Mouse (Mus musculus) layer of hippocampus, adult 11-12 months (tissue): Measurements from ENCODE around the gene Tmem114.

Experiments used
- DNase-seq: peaks from one replicate; pipeline ENCODE4 v3.0.0; 2022; ENCODE audit warnings: low spot score

Tmem114 gene

DNA sequence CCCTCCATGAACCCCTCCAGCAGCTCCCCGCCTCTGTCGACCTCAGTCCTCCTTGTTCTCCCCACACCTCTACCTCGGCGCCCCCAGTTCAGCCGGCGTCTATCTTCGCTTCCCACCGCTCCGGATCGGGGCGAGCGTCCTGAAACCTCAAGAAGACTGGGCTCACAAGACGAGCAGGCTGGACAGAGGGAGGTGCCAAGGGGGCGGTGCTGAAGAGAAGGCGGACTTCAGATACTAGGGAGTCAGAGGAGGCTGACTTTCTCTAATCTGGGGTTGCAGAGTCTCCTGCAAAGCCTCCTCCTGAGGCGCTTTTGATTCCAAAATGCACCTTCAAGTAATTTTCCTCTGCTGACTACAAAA, at the start of gene Tmem114:
Tmem114 (minus strand) TSS at position 166 of the 360 bp plus-strand sequence.
- no peak for DNase-seq

DNA sequence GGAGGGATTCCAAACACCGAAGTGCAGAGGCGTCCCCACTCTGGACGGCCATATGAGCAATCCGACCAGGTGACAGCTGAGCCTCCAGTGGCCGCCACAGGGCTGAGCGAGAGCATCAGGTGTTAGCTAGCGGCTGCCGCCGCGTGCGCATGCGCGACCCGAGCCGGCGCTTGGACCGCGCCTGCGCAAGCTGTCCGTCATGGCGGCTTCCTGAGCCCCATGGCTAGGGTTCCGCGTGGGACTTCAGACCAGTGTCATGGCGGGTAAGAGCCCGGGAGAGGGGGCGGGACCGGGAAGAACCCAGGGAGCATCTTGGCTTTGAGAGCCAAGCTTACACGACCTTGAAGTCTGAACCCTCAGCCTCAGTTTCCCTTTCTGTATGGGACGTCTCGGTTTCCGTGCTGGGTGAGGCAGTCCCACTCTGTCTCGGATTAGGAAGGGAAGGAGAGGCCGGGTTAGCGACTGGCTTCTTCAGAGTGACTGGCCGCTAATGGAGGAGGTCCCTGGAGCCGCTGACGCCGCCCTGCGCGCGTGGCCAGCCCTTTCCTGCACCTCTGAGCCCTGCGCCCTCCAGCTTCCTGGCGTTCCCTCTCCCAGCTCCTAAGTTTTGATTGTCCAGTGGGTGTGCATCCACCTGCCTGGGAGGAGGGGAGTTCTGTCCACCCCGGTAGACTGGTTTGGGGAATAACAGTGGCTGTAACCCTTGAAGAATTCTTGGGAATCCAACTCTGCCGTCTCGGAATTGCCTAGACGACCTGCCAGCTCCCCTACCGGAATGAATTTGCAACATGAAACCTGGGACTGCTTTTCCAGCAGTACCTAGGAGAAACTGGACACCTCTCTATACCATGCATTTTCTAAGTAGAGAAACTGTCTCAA, 45.9 kb upstream of the Tmem114 start, which contains the start of gene Mettl22:
Mettl22 (plus strand) TSS at position 186 of the 879 bp plus-strand sequence.
- DNase-seq, result peak; percentile 91

DNA sequence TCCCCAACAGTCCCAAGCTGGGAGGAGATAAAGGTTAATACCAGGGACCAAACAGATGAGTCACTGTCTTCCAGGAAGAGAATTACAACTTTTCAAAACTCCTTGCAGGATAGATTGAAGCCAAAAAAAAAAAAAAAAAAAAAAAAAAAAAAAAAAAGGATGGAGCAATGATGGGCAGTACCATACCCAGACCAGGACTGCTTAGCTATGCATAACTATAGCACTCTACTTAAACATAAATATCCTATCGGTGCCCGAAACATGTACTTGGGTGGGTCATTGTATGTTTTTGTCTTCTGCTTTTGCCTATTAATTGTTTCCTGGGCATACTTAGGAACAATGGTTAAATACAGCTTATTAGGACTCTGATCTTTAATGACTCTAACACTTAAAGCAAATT, 45.2 kb upstream of the Tmem114 start:
- DNase-seq, result no peak

DNA sequence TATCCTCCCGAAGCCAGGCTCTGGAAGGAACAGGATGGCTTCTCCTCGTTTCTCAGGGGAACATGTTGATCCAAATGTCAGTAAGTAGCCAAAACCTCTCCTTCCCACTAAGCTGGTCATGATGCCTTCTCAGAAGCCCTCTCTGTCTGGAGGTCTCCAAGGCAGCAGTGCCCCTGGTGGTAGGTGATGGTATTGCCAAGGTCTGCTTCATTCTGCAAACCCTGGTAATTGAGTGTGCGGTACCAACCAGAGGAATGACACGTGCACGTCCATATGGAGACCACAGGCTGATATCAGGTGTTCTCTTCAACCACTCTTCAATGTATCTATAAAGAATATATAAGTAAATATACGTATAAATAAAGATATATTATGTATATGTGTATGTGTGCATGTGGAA, 34.2 kb upstream of the Tmem114 start:
- peak; percentile 65 for DNase-seq

DNA sequence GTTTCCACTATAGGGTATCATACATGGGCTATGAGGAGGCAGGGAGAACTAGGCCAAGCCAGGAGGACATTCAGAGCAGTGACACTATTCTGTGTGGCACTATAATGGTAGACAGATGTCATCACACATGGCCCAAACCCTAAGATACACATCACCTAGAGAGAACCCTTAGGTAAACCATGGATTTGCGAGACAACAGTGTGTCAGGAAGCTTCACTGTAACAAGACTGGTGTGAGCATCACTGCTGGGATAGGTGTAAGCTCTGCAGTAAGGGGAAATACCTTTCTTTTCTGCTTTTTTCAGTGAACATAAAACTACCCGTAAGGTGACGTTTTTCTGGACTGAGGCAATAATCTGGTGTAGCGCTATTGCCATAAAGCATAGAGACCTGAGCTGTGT, 33.5 kb upstream of the Tmem114 start:
- DNase-seq, result no peak

DNA sequence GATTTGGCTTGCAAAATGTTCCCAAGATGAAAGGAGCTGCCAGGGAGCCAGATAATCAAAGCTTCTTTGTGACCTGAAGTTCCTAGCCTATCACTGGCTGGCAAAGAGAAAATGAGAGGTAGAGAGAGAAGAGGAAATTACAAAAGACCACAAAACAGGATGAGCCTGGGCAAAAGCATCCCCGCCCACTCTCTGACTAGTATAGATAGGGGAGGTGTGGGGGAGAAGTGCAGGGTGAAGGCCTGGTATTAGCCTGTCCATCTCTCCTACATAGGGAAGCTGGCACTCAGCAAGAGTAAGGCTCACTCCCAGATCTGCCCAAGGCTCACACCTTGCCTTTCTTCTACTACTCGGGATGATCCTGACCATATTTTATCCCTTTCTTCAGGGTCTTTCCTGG, 30.3 kb upstream of the Tmem114 start:
- no peak for DNase-seq

DNA sequence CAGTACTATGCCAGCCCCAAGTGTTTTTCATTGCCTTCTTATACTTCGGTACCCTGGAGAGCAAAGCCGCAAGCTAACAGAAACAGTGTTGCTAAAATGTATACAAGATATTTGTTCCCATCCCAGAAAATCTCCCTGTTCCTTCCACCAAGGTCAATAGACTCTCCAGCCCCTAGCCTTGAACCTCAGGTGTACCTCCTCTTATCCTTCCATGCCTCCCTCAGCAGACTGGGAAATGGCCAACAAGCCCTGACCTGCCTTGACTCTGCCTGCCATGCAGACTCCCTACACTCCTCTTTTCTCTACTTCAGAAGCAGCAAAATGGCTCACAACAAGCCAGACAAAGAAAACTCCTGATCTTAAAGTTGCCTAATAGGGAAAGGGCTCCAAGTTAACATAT, 28.4 kb upstream of the Tmem114 start:
- DNase-seq, result no peak

DNA sequence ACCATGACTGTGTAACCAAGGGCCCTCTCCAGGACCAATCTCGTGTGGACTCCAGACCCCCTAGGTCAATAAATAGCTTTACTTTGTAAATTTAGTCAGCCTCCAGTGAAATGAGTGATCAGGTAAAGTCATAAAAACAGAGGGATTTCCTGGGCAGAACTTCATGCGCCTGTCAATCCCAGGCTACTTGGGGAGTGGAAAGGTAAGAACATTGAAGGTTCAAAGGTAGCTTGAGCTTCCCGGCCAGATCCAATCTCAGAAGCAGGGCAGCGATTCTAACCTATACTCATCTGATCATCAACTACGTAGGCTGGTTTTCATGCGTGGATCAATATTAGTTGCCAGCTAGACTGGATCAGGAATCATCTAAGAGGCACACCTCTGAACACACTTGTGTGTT, 21.3 kb upstream of the Tmem114 start:
- no peak for DNase-seq

DNA sequence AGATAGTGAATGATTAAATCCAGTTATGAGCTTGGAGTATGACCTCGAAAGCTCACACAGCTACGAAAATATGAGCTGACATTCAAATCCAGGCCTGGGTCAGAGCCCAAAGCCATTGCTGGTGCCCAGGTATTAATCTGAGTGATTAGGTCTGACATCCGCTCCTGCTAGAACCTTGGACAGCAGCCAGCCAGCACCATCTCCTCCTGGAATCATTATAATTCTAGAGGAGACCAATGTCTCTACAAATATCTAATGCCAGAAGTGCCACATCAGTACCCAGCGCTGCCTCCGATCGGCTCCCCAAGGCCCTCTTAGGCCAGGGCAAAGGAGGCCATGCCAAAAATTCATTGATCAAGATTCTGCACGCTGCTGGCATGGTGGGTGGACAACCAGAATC, 20.0 kb upstream of the Tmem114 start:
- no peak for DNase-seq

DNA sequence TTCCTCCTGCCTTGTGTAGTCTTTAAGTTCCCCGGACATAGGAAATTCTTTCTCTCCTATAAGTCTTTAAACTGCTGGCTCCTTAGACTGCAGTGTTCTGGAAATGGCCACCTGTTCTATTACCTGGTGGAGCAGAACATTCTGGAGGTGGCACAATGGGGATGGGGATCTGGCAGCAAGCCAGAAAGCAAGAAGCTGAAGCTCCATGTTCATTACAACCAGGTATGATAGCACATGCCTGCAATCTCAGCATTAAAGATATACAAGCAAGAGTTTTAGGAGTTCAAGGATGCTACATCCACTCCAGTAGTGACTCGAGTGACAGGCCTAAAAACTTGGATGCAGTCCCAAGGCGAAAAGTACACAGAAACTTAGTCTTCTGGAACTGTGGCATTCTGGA, 7.7 kb upstream of the Tmem114 start:
- no peak for DNase-seq

DNA sequence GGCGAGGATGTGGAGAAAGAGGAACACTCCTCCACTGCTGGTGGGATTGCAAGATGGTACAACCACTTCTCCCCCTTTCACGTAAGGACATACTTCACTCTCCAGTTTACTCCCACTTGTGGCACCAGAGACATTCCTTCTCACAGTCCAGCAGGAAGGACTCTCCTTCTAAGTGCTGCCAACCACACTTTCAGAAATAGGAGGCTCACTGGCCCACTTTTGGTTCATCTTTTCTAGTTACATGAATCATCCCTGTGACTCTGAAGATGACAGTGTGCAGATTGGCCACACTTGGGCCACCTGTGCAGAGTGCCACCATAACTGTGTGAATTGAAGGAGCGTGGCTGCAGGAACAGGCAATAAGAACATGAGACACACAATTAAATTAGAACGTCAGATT, 4.6 kb upstream of the Tmem114 start:
- no peak for DNase-seq

DNA sequence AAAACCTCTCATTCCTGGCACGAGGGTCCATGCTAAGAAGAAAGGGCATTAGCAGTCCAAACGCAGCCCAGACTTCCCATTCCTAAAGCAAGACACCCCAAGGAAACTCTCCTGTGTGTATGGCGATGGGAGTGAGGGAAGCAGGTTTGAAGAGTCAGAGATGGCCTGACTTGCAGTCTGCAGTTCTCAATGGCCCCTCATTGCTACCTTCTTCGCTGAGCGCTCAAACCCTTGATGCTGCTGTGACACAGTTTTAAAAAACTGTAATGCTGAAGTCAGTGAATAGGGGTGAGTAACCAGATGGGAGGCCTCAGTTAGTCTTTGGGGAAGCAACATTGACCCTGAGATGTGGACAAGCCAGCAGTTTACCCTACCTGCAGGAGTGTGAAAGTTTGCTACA, 800 bp upstream of the Tmem114 start:
- no peak for DNase-seq

DNA sequence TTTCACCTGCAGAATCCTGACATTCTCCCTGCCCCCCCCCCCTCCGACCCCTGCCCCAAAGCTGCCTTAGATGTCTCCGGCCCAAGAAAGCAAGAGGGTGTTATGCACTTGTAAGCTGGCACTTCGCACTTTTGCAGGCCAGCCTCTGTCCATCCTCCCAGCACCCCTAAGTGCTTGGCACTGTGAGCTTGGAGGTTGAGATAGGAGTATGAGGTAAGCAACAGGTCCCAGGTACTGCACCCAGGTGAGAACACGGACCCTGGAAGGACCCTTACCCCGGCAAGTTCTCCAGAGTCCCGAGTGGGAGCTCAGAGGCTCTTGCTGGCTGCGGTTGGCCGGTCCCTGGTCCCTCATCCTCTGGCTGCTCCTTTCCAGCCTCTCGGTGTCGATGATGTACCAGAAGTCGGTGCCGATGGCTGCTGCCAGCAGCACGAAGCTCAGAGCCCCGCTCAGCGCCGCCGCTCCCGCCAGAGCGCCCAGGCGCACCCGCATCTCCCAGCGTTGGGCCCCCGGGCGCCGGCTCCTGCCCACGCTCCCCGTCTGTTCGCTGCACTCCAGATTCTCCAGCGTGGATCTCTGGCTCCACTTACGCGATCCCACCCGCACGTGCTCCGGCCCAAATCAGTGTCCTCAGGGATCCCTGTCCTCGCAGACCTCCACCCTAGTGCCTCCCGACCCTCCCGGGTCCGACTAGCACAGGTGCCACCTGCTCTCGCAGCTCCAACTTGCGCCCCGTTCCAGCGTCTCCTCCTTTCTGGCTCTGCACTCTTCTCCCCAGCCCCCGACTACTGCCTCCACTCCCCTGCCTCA, 570 bp downstream of the Tmem114 start:
- peak; percentile 61 for DNase-seq

DNA sequence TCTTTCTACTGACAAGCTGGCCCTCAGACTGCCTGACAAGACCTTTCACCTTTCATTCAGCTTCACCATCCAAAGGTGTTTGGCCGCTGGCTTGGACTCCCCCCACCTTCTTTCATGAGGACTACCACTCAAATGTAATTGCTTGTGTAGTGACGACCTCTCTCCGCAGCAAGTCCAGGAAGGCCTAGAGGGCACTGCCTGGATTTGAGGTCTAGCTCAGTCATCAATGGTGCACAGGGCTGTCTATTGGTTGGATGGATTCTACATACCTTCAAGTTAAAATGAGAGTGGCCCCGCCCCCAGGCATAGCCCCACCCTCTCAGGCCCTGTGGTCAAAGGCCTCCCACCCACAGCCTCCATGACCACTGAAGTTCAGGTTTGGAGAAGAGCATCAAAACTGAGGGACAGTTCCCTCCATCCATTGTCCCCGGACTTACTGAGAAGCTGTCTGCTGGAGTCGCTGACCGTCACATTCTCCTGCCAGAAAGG, 1.3 kb downstream of the Tmem114 start:
- DNase-seq, result no peak

DNA sequence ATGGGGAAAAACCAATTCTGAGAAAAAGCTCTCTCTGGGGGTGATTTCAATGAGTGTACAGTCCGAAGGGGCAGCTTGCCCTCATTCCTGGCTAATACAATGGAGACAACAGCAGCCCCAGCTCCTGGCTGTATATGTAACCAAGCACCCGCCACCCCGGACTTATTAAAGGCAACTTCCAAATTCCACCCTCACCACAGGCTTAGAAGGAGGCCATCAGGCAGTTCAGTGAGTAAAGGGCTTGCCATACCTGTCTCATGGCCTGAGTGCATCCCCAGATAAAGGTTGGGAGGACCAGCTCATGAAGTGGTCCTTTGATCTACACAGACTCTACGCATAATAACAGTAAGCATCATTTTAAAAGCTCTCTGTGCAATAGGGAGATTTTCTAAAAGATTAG, 4.1 kb downstream of the Tmem114 start:
- no peak for DNase-seq

DNA sequence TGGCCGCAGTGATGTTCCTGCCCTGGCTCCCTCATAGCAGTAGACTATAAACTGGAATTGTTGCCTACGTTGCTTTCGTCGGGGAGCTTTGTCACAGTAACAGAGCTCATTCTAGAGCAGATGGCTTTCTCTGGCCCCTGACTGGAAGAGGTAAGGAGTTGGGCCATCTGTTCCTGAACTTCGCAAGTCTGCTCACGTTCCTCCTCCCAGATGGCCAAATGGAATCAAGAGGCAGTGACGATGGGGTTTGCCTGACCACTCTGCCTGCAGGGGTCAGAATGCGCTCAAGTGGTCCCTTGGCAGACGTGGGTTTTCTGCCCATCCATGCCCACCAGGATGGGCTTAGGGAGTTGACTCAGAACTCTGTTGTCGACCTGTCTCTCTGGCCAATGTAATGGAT, 4.6 kb downstream of the Tmem114 start:
- no peak for DNase-seq

DNA sequence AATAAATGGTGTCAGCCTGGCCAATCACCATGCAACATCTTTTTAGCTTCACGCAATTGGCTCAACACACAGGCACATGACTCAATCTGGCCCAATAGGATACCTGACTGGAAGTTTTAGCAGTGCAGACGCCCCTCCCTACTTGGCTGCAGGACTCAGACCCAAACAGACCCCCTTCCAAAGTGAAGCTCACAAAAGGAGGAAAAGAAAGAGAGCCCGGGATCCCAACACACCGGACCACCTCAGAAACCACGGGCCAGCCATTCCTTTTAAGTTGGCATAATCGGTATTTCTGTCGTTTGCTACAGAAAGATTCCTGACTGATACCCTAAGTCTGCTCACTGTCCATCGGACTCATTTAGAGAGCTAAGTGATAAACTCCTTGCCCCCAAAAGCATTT, 5.3 kb downstream of the Tmem114 start:
- no peak for DNase-seq

DNA sequence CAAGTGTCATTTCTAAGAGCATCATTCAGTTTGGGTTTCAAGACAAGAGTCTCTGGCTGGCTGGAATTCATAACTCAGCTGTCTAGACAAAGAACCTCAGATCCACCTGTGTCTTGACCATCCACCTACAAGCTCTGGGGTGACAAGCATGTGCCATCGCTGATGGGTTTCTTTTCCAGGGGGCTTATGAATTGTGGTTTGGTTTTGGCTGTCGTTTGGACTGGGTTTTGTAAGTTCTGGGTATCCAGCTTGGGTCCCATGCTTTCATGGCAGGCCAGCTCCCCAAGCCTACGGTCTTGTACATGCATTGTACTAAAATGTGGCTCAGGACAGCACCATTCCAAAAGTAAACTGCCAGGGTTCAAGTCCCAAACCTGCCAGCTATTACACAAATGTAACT, 6.8 kb downstream of the Tmem114 start:
- DNase-seq, result no peak

DNA sequence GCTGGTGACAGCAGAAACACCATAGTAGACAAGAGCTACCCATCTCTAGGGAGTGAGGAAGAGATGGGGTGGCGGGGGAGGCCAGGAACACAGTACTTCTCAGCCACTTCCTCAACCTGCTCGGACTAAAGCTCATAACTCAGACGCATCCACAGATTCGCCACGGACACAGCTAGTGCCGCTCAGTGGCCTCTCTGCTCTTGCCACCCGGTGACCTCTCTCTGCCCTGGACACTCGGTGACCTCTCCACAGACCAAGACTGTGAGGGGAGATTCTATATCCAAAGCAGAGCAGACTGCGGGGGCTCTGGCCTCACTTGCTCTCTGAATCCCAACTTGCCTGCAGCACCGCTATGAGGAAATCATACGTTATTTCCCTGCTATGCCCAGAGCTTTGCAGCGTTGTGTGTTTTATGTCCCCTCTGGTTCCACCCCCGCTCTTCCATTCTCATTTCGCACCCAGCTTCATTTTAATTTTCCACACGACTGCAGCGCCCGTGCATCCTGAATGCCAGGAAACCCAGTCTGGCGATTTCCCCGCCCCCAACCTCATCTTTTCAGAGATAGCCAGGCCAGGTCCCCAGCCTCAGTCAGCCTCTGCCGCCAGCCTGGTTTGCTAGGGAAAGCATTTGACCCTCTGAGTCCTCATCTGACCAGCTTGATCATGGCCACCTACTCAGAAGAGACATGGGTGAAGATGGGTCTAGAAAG, 7.8 kb downstream of the Tmem114 start:
- no peak for DNase-seq

DNA sequence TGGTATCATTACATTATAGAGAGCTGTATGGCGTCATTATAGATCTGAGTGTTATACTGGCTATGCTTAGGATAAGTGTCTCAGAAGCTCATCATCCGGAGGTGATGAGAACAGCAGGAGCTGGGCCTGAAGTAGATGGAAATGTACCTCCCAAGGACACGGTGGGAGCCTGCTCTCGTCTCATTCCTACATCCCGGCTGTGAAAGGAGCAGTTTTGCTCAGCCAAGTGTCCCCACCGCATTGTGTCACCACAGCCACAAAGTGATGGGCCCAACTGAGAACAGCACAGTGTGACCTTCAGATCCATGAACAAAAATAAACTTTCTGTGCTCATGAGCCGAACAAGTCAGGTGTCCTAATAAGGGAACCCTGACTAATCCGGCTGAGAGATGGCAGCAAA, 8.9 kb downstream of the Tmem114 start:
- DNase-seq, result no peak

DNA sequence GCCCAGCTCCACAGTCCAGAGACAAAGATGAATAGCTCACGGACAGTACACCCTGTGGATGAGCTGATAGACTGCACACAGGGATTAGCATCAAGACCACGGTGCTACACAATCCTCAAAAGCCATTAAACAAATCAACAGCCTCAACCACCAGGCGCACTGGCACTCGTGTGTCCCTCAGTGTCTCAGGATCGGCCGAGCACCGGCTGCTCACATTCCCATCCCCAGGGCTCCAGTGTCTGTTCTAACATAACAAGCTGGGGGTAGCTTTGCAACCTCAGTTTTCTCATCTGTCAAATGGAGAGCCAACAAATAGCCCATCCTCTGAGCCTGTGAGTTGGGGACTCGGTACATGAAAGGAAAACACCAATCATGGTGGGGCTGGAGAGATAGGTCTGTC, 11.5 kb downstream of the Tmem114 start:
- no peak for DNase-seq

DNA sequence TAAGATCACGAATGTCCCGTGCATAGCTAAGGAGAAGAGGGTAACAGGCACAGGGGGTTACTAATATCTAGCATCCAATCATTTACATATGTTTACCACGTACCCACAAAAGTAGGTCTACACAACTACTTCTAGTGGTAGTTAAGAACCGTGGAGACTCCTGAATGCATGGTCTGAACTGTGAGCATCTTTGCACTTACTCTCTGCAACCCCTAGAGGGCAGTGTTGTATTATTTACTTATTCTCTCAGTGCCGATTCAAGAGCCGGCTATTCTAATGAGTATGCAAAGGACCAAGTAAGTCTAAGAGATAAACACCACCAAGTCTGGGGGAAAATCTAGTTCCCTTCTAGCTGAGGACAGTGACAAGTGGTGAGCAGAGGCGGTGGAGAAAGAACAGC, 12.7 kb downstream of the Tmem114 start:
- DNase-seq, result peak; percentile 47

DNA sequence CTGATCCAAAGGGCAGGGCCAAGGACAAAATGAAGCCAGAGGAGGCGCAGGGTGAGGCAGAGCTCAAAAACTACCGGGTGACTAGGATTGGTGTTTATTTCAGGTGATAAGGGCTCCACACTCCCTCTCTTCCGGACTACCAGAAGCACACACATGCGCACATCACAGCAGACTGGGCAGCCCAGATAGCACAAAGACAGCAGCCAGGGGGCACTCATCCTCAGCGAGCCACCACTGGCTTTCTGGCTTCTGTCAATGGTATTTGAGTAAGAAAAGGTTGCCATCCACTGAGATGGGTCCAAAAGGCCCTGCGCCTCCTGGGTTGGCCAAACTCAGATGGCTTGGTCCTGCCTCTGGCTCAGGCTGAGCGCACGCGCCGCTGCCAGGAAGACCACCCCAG, 15.7 kb downstream of the Tmem114 start:
- DNase-seq, result no peak
